Mouse (Mus musculus) heart, postnatal 0 days (tissue): ENCODE measurements around the gene Tmem30a.

Experiments
- CTCF ChIP-seq: IDR thresholded peaks from 2 replicates; pipeline ENCODE4 v1.5.1; 2016; ENCODE audit warnings: antibody characterized with exemption, control low read depth, low read depth
- EP300 ChIP-seq: IDR thresholded peaks from 2 replicates; pipeline ENCODE4 v1.6.1; 2016; ENCODE audit warnings: antibody characterized with exemption, low read depth

DNA sequence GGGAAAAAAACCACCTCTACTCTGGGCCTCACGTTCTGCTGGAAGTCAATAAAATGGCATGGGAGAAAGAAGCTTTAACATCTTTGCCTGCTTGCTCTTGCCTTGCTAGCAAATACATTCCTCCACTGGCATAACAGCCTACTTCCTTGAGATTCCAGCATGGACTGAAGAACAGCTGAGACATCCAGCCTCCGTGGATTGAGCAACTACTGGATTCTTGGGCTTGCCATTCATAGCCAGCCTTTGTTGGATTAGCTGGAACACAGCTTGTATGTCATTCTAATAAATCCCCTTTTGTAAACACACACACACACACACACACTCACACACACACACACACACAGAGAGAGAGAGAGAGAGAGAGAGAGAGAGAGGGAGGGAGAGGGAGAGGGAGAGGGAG is 33.8 kb upstream of the Tmem30a start:
- TF ChIP-seq CTCF (no peak), EP300 (no peak)
